Mouse (Mus musculus): ENCODE measurements around the gene Rnf10. TPM values are rescaled to one million over a fixed set of nuclear protein-coding genes. Genes with fewer than 3 reads are reported as not detected.

Gene Rnf10
- polyA plus RNA-seq, 1 experiment from 2014 or later: 72.2 TPM

- no peak overlapping the region for H3K9ac ChIP-seq (ENCODE audit: low read depth, low read length)
- 26% methylated on average over 27 of the region's 27 CpGs for WGBS
- H3K27me3 ChIP-seq (replicated peaks; ENCODE audit: control insufficient read depth, insufficient read depth, low read length): peaks cover 39% of the 10 kb centered on the region
- no peak for DNase-seq (ENCODE audit: low spot score)
- ATAC-seq (replicated peaks; ENCODE audit: low FRiP score): no peak
- H3K4me1 ChIP-seq (replicated peaks; ENCODE audit: control insufficient read depth, insufficient read depth, low read length): no peaks in the 10 kb centered on the region
- H3K27ac ChIP-seq (ENCODE audit: low read depth, low read length): no peak overlapping the region
- H3K36me3 ChIP-seq (ENCODE audit: control insufficient read depth, insufficient read depth, low read length): no peaks in the 10 kb centered on the region; the same call in 1 of the 2 replicates
- H3K4me2 ChIP-seq: peak overlapping the region; percentile 52
- no peaks in the 10 kb centered on the region for H3K9me3 ChIP-seq (ENCODE audit: control insufficient read depth, low read length)
- H3K4me3 ChIP-seq (ENCODE audit: low read depth, low read length): peak overlapping the region; percentile 26; the same call in 1 of the 2 replicates
These were observed 57.2 kb downstream of the Rnf10 start for GRCm38 (mm10) chr5:115215273-115216185.

- Histone ChIP-seq H3K9ac (ENCODE audit: low read depth, low read length) (0 out of 2 replicates have a peak overlapping the region, but pooled peaks have one; percentile 15), H3K4me3 (ENCODE audit: low read depth, low read length) (peak overlapping the region; percentile 26), H3K4me1 (replicated peaks; ENCODE audit: control insufficient read depth, insufficient read depth, low read length) (no peaks in the 10 kb centered on the region), H3K27me3 (replicated peaks; ENCODE audit: control insufficient read depth, insufficient read depth, low read length) (peaks cover 33% of the 10 kb centered on the region), H3K4me2 (peak overlapping the region; percentile 52), H3K36me3 (ENCODE audit: control insufficient read depth, insufficient read depth, low read length) (no peaks in the 10 kb centered on the region), H3K27ac (ENCODE audit: low read depth, low read length) (no peak overlapping the region), H3K9me3 (ENCODE audit: control insufficient read depth, low read length) (no peaks in the 10 kb centered on the region)
- WGBS: 1% methylated on average over 17 of the region's 17 CpGs
- DNase-seq (ENCODE audit: low spot score): no peak
- no peak for ATAC-seq (replicated peaks; ENCODE audit: low FRiP score)
These were observed 57.8 kb downstream of the Rnf10 start for GRCm38 (mm10) chr5:115214864-115215263.

GRCm38 (mm10) chr5:115212861-115213260 lies 59.8 kb downstream of the Rnf10 start:
- no peaks in the 10 kb centered on the region for H3K9me3 ChIP-seq (ENCODE audit: control insufficient read depth, low read length)
- 58% methylated on average over 4 of the region's 4 CpGs for WGBS
- no peak overlapping the region for H3K4me3 ChIP-seq (ENCODE audit: low read depth, low read length)
- H3K27me3 ChIP-seq (replicated peaks; ENCODE audit: control insufficient read depth, insufficient read depth, low read length): peaks cover 28% of the 10 kb centered on the region
- DNase-seq (ENCODE audit: low spot score) (no peak), ATAC-seq (replicated peaks; ENCODE audit: low FRiP score) (no peak)
- no peaks in the 10 kb centered on the region for H3K4me1 ChIP-seq (replicated peaks; ENCODE audit: control insufficient read depth, insufficient read depth, low read length)
- no peak overlapping the region for H3K4me2 ChIP-seq
- H3K36me3 ChIP-seq (ENCODE audit: control insufficient read depth, insufficient read depth, low read length): no peaks in the 10 kb centered on the region
- H3K9ac ChIP-seq (ENCODE audit: low read depth, low read length): no peak overlapping the region
- no peak overlapping the region for H3K27ac ChIP-seq (ENCODE audit: low read depth, low read length)

- ATAC-seq (replicated peaks; ENCODE audit: low FRiP score): no peak
- H3K9ac ChIP-seq (ENCODE audit: low read depth, low read length): no peak overlapping the region
- no peak overlapping the region for H3K4me3 ChIP-seq (ENCODE audit: low read depth, low read length)
- no peak overlapping the region for H3K27ac ChIP-seq (ENCODE audit: low read depth, low read length)
- no peaks in the 10 kb centered on the region for H3K36me3 ChIP-seq (ENCODE audit: control insufficient read depth, insufficient read depth, low read length)
- no peaks in the 10 kb centered on the region for H3K9me3 ChIP-seq (ENCODE audit: control insufficient read depth, low read length)
- no peak for DNase-seq (ENCODE audit: low spot score)
- H3K4me1 ChIP-seq (replicated peaks; ENCODE audit: control insufficient read depth, insufficient read depth, low read length): no peaks in the 10 kb centered on the region
- 75% methylated on average over 9 of the region's 9 CpGs for WGBS
- peaks cover 29% of the 10 kb centered on the region for H3K27me3 ChIP-seq (replicated peaks; ENCODE audit: control insufficient read depth, insufficient read depth, low read length)
- no peak overlapping the region for H3K4me2 ChIP-seq
These were observed 60.2 kb downstream of the Rnf10 start for GRCm38 (mm10) chr5:115212451-115212850.

GRCm38 (mm10) chr5:115210380-115210779 lies 62.3 kb downstream of the Rnf10 start:
- no peak for ATAC-seq (replicated peaks; ENCODE audit: low FRiP score)
- Histone ChIP-seq H3K27ac (ENCODE audit: low read depth, low read length) (no peak overlapping the region), H3K9me3 (ENCODE audit: control insufficient read depth, low read length) (no peaks in the 10 kb centered on the region), H3K4me1 (replicated peaks; ENCODE audit: control insufficient read depth, insufficient read depth, low read length) (no peaks in the 10 kb centered on the region), H3K9ac (ENCODE audit: low read depth, low read length) (no peak overlapping the region), H3K27me3 (replicated peaks; ENCODE audit: control insufficient read depth, insufficient read depth, low read length) (peaks cover 26% of the 10 kb centered on the region), H3K4me2 (no peak overlapping the region), H3K36me3 (ENCODE audit: control insufficient read depth, insufficient read depth, low read length) (no peaks in the 10 kb centered on the region), H3K4me3 (ENCODE audit: low read depth, low read length) (no peak overlapping the region)
- WGBS: 0% methylated on average over 1 of the region's 1 CpGs
- no peak for DNase-seq (ENCODE audit: low spot score)

GRCm38 (mm10) chr5:115208601-115209000 lies 64.1 kb downstream of the Rnf10 start:
- Histone ChIP-seq H3K27me3 (replicated peaks; ENCODE audit: control insufficient read depth, insufficient read depth, low read length) (peaks cover 28% of the 10 kb centered on the region), H3K4me3 (ENCODE audit: low read depth, low read length) (no peak overlapping the region), H3K4me2 (no peak overlapping the region), H3K9me3 (ENCODE audit: control insufficient read depth, low read length) (no peaks in the 10 kb centered on the region), H3K9ac (ENCODE audit: low read depth, low read length) (no peak overlapping the region), H3K4me1 (replicated peaks; ENCODE audit: control insufficient read depth, insufficient read depth, low read length) (peaks cover 10% of the 10 kb centered on the region), H3K36me3 (ENCODE audit: control insufficient read depth, insufficient read depth, low read length) (no peaks in the 10 kb centered on the region), H3K27ac (ENCODE audit: low read depth, low read length) (no peak overlapping the region)
- DNase-seq (ENCODE audit: low spot score) (no peak), ATAC-seq (replicated peaks; ENCODE audit: low FRiP score) (no peak)
- WGBS: 67% methylated on average over 5 of the region's 5 CpGs

GRCm38 (mm10) chr5:115207892-115208291 lies 64.8 kb downstream of the Rnf10 start:
- Histone ChIP-seq H3K9me3 (ENCODE audit: control insufficient read depth, low read length) (no peaks in the 10 kb centered on the region), H3K27me3 (replicated peaks; ENCODE audit: control insufficient read depth, insufficient read depth, low read length) (peaks cover 24% of the 10 kb centered on the region), H3K9ac (ENCODE audit: low read depth, low read length) (no peak overlapping the region), H3K36me3 (ENCODE audit: control insufficient read depth, insufficient read depth, low read length) (no peaks in the 10 kb centered on the region), H3K27ac (ENCODE audit: low read depth, low read length) (no peak overlapping the region), H3K4me1 (replicated peaks; ENCODE audit: control insufficient read depth, insufficient read depth, low read length) (peaks cover 10% of the 10 kb centered on the region), H3K4me2 (no peak overlapping the region), H3K4me3 (ENCODE audit: low read depth, low read length) (no peak overlapping the region)
- ATAC-seq (replicated peaks; ENCODE audit: low FRiP score) (no peak), DNase-seq (ENCODE audit: low spot score) (no peak)
- 23% methylated on average over 11 of the region's 16 CpGs for WGBS

DNA sequence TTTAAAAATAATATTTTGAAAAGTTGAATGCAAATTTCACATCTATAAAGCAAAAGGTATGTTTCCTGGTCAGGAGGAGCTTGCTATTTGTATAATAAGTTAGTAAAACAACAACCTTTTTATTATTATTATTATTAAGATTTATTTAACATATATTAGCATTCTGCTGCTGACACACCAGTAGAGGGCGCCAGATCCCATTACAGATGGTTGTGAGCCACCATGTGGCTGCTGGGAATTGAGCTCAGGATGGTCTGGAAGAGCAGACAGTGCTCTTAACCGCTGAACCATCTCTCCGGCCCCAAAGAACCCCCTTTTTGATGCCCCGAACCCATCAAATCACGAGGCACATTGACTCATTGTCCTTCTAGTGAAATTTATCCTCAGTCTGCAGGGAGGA lies 65.5 kb downstream of the Rnf10 start:
- Histone ChIP-seq H3K4me3 (ENCODE audit: low read depth, low read length) (no peak overlapping the region), H3K27ac (ENCODE audit: low read depth, low read length) (no peak overlapping the region), H3K36me3 (ENCODE audit: control insufficient read depth, insufficient read depth, low read length) (no peaks in the 10 kb centered on the region), H3K4me2 (no peak overlapping the region), H3K9me3 (ENCODE audit: control insufficient read depth, low read length) (no peaks in the 10 kb centered on the region), H3K4me1 (replicated peaks; ENCODE audit: control insufficient read depth, insufficient read depth, low read length) (peaks cover 10% of the 10 kb centered on the region), H3K27me3 (replicated peaks; ENCODE audit: control insufficient read depth, insufficient read depth, low read length) (peaks cover 24% of the 10 kb centered on the region), H3K9ac (ENCODE audit: low read depth, low read length) (no peak overlapping the region)
- WGBS: 60% methylated on average over 5 of the region's 5 CpGs
- no peak for ATAC-seq (replicated peaks; ENCODE audit: low FRiP score)
- no peak for DNase-seq (ENCODE audit: low spot score)

Measured in liver, embryonic 11.5 days (tissue).